Comparison of ENCODE assay signal across 8 mouse cellular contexts in the genomic region with DNA sequence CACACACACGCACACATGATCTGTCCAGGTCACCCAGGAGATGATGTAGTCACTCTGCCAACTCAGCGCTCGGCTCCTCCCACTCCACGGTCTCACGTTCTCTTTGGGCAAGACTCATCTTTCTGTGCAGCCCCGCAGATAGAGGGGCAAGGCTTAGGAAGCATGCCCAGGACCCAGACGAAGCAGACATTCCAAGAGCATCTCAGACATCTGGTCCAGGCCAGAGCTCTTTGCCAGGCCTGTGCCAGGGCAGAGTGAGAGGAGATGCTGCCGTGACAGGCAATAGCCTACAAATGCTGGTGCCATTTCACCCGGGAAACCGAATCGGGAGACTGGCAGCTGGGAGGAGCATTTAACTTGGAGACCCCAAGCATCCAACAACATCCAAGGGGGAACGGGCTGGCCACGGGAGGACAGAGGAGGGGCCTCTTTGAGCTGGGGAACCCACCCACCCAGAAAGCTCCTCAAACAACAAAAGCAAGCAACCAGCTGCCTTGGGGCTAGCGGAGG.
DNase-seq lines count a peak whose midpoint lies in the region; ATAC-seq lines count a peak whose summit lies in the region.

No protein-coding gene starts in this region.

- ATAC-seq in heart, embryonic 15.5 days (replicated peaks; ENCODE audit: insufficient number of reproducible peaks, insufficient read depth, low FRiP score, low read depth), result no peak
- no peak for ATAC-seq in embryonic facial prominence, embryonic 13.5 days (ENCODE audit: insufficient number of reproducible peaks, insufficient read depth, low FRiP score, low TSS enrichment, low read depth)
- no peak for ATAC-seq in intestine, embryonic 14.5 days (replicated peaks; ENCODE audit: low FRiP score, low TSS enrichment, low read depth)
- peak; percentile 66 for ATAC-seq in midbrain, embryonic 16.5 days

- peaks cover 72% of the 10 kb centered on the region for H3K27me3 ChIP-seq in heart, embryonic 15.5 days
- peaks cover 59% of the 10 kb centered on the region for H3K27me3 ChIP-seq in embryonic facial prominence, embryonic 13.5 days
- H3K27me3 ChIP-seq in intestine, embryonic 14.5 days (replicated peaks; ENCODE audit: control insufficient read depth, insufficient read depth, low read length), result peaks cover 78% of the 10 kb centered on the region
- peaks cover 8% of the 10 kb centered on the region for H3K27me3 ChIP-seq in midbrain, embryonic 16.5 days (ENCODE audit: control insufficient read depth, insufficient read depth, low read depth, low read length)

- H3K4me2 ChIP-seq in heart, embryonic 15.5 days, result peak overlapping the region; percentile 27
- H3K4me2 ChIP-seq in embryonic facial prominence, embryonic 13.5 days, result peak overlapping the region; percentile 48
- peak overlapping the region; percentile 37 for H3K4me2 ChIP-seq in intestine, embryonic 14.5 days (ENCODE audit: low read length)
- H3K4me2 ChIP-seq in midbrain, embryonic 16.5 days (ENCODE audit: low read length), result peak overlapping the region; percentile 48

- no peak overlapping the region for H3K27ac ChIP-seq in heart, embryonic 15.5 days
- no peak overlapping the region for H3K27ac ChIP-seq in embryonic facial prominence, embryonic 13.5 days
- H3K27ac ChIP-seq in intestine, embryonic 14.5 days (ENCODE audit: low read depth), result no peak overlapping the region
- H3K27ac ChIP-seq in midbrain, embryonic 16.5 days (ENCODE audit: low read length), result no peak overlapping the region

- H3K36me3 ChIP-seq in heart, embryonic 15.5 days, result no peaks in the 10 kb centered on the region
- no peaks in the 10 kb centered on the region for H3K36me3 ChIP-seq in embryonic facial prominence, embryonic 13.5 days
- no peaks in the 10 kb centered on the region for H3K36me3 ChIP-seq in intestine, embryonic 14.5 days (ENCODE audit: control insufficient read depth, insufficient read depth, low read length)
- no peaks in the 10 kb centered on the region for H3K36me3 ChIP-seq in midbrain, embryonic 16.5 days (ENCODE audit: control insufficient read depth, insufficient read depth, low read length)

- H3K9ac ChIP-seq in heart, embryonic 15.5 days, result no peak overlapping the region
- no peak overlapping the region for H3K9ac ChIP-seq in embryonic facial prominence, embryonic 13.5 days
- no peak overlapping the region for H3K9ac ChIP-seq in intestine, embryonic 14.5 days (ENCODE audit: low read length)
- H3K9ac ChIP-seq in midbrain, embryonic 16.5 days (ENCODE audit: low read depth, low read length), result no peak overlapping the region

- no peak for DNase-seq in heart, adult 11 months
- no peak for DNase-seq in intestine, embryonic 14.5 days (ENCODE audit: low spot score)
- no peak for DNase-seq in layer of hippocampus, adult 9-10 months (ENCODE audit: low spot score)
- no peak for DNase-seq in thymus, adult 18-20 months
- no peak for DNase-seq in ovary, postnatal 10 days (ENCODE audit: low spot score)

- H3K4me1 ChIP-seq in heart, embryonic 15.5 days (replicated peaks), result peaks cover 11% of the 10 kb centered on the region; the same call in 1 of the 2 replicates
- peaks cover 12% of the 10 kb centered on the region for H3K4me1 ChIP-seq in embryonic facial prominence, embryonic 13.5 days
- peaks cover 7% of the 10 kb centered on the region; the same call in 1 of the 2 replicates for H3K4me1 ChIP-seq in intestine, embryonic 14.5 days (replicated peaks; ENCODE audit: control insufficient read depth, insufficient read depth, low read length)
- H3K4me1 ChIP-seq in midbrain, embryonic 16.5 days (ENCODE audit: control insufficient read depth, insufficient read depth, low read length), result peaks cover 5% of the 10 kb centered on the region; the same call in 1 of the 2 replicates

- 23% methylated on average over 14 of the region's 14 CpGs for WGBS in heart, embryonic 15.5 days
- WGBS in embryonic facial prominence, embryonic 13.5 days, result 14% methylated on average over 14 of the region's 14 CpGs
- WGBS in intestine, embryonic 14.5 days, result 17% methylated on average over 14 of the region's 14 CpGs
- WGBS in midbrain, embryonic 16.5 days, result 11% methylated on average over 13 of the region's 14 CpGs

- H3K4me3 ChIP-seq in heart, embryonic 15.5 days, result no peak overlapping the region; the same call in 1 of the 2 replicates
- H3K4me3 ChIP-seq in embryonic facial prominence, embryonic 13.5 days, result peak overlapping the region; percentile 25
- no peak overlapping the region for H3K4me3 ChIP-seq in intestine, embryonic 14.5 days (ENCODE audit: low read depth, low read length)
- H3K4me3 ChIP-seq in midbrain, embryonic 16.5 days (ENCODE audit: low read depth, low read length), result no peak overlapping the region

- H3K9me3 ChIP-seq in heart, embryonic 15.5 days (replicated peaks), result no peaks in the 10 kb centered on the region
- no peaks in the 10 kb centered on the region for H3K9me3 ChIP-seq in embryonic facial prominence, embryonic 13.5 days
- no peaks in the 10 kb centered on the region for H3K9me3 ChIP-seq in intestine, embryonic 14.5 days (ENCODE audit: control insufficient read depth, low read length)
- no peaks in the 10 kb centered on the region for H3K9me3 ChIP-seq in midbrain, embryonic 16.5 days (replicated peaks; ENCODE audit: control insufficient read depth, low read length, poor library complexity, severe bottlenecking)
